Mouse (Mus musculus): Measurements from ENCODE around the gene Smagp. TPM values are rescaled to one million over a fixed set of nuclear protein-coding genes. Genes with fewer than 3 reads are reported as not detected.

Gene Smagp
- total and polyA plus RNA-seq, 3 experiments, result 0.55 to 7.0 (median 3.2) TPM

DNA sequence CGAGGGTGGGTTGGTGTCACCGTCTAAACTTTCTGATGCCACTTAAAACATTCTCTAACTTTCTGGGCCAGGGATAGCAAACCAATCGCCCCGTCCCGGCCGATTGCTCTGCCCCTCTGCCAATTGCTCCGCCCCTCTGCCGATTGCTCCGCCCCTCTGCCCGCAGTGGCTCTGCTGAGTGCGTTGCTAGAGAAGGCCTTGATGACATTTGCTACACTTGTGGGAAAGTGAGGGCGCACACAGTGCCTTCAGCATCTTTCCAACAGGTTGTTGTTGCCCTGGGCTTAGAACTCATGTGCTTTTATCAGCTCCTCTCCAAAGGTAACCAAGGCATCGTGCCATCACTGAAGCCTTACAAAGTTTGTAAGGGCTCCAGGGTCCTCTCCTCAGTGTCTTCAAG lies 48.5 kb upstream of the Smagp start:
- no peak for DNase-seq (ENCODE audit: extremely low read depth)
- H3K36me3 ChIP-seq (replicated peaks in 1 of 2; ENCODE audit: control insufficient read depth in 1 of 2, insufficient read depth in 1 of 2, low read length in 1 of 2), result peaks cover 0 to 2% of the 10 kb centered on the region in 2 experiments
- TF ChIP-seq GABPA (IDR thresholded peaks at IDR 0.05; ENCODE audit: insufficient replicate concordance, low read depth, low read length) (no peak), POLR2AphosphoS2 (IDR thresholded peaks at IDR 0.05; ENCODE audit: low read depth, low read length) (no peak), UBTF (IDR thresholded peaks at IDR 0.05; ENCODE audit: low read depth, low read length) (no peak), RAD21 (IDR thresholded peaks at IDR 0.05; ENCODE audit: low read depth, low read length) (no peak), KAT2A (IDR thresholded peaks at IDR 0.05; ENCODE audit: insufficient replicate concordance, low read length) (no peak), TCF12 (IDR thresholded peaks at IDR 0.05; ENCODE audit: low read depth, low read length) (no peak), MEF2A (IDR thresholded peaks at IDR 0.05; ENCODE audit: borderline replicate concordance, low read depth, low read length) (no peak), NELFE (IDR thresholded peaks at IDR 0.05; ENCODE audit: low read depth, low read length) (no peak), E2F4 (IDR thresholded peaks at IDR 0.05; ENCODE audit: insufficient replicate concordance, low read depth, low read length) (no peak), JUN (IDR thresholded peaks at IDR 0.05; ENCODE audit: insufficient read depth, low read depth, low read length) (no peak)
- H3K4me2 ChIP-seq (ENCODE audit: insufficient read depth, low read depth, poor library complexity, severe bottlenecking), result no peak overlapping the region
- H3K9me3 ChIP-seq (replicated peaks; ENCODE audit: low read length), result peaks cover 12% of the 10 kb centered on the region
- H3K4me1 ChIP-seq (ENCODE audit: control insufficient read depth in 1 of 2, insufficient read depth in 2 of 2), result peaks cover 8 to 20% of the 10 kb centered on the region in 2 experiments
- dilution Hi-C loops (cut with MboI; ENCODE audit: extremely low pct_ligation_motif_present, extremely low pct_unique_long_range_greater_than_20kb, low sequenced_read_pairs) (no loop called here), in situ Hi-C loops (cut with MboI; ENCODE audit: low pct_ligation_motif_present, low pct_unique_long_range_greater_than_20kb, low sequenced_read_pairs) (no loop called here)
- no peak overlapping the region for H3K4me3 ChIP-seq (replicated peaks in 1 of 3; ENCODE audit: low read depth in 2 of 3, low read length in 2 of 3, poor library complexity in 1 of 3)
- no peak overlapping the region for H3K27ac ChIP-seq (ENCODE audit: insufficient read depth, low read depth)
- no peak overlapping the region for H3K9ac ChIP-seq (ENCODE audit: insufficient read depth, low read depth)
- H3K79me2 ChIP-seq (replicated peaks; ENCODE audit: control insufficient read depth, extremely low read depth, insufficient read depth, poor library complexity, severe bottlenecking), result no peaks in the 10 kb centered on the region
- H3K27me3 ChIP-seq (replicated peaks), result no peaks in the 10 kb centered on the region

DNA sequence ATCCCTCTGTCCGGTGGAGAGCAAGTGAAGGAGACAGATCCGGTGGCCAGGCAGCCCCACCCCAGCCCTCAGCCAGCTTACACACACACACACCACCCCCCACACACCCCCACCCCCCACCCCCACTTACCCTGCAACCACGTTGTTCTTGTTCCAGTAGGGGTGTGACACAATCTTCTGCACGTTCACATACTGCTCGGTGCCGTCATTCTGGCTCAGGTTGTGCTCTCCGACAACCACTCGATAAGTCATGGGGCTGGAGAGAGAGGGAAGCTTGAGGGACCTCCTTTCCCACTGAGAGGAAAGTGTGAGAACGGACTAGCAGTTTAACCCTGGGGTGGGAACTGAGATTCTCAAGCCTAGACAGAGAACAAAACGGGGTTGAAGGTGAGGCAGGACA lies 47.7 kb upstream of the Smagp start:
- Histone ChIP-seq H3K36me3 (replicated peaks in 1 of 2; ENCODE audit: control insufficient read depth in 1 of 2, insufficient read depth in 1 of 2, low read length in 1 of 2) (peaks cover 0 to 2% of the 10 kb centered on the region in 2 experiments), H3K9me3 (replicated peaks; ENCODE audit: low read length) (peaks cover 4% of the 10 kb centered on the region), H3K4me3 (replicated peaks in 1 of 3; ENCODE audit: low read depth in 2 of 3, low read length in 2 of 3, poor library complexity in 1 of 3) (no peak overlapping the region), H3K27ac (ENCODE audit: insufficient read depth, low read depth) (no peak overlapping the region), H3K4me1 (ENCODE audit: control insufficient read depth in 1 of 2, insufficient read depth in 2 of 2) (peaks cover 8 to 20% of the 10 kb centered on the region in 2 experiments), H3K9ac (ENCODE audit: insufficient read depth, low read depth) (no peak overlapping the region), H3K27me3 (replicated peaks) (no peaks in the 10 kb centered on the region), H3K79me2 (replicated peaks; ENCODE audit: control insufficient read depth, extremely low read depth, insufficient read depth, poor library complexity, severe bottlenecking) (no peaks in the 10 kb centered on the region), H3K4me2 (ENCODE audit: insufficient read depth, low read depth, poor library complexity, severe bottlenecking) (no peak overlapping the region)
- dilution Hi-C loops (cut with MboI; ENCODE audit: extremely low pct_ligation_motif_present, extremely low pct_unique_long_range_greater_than_20kb, low sequenced_read_pairs), result no loop called here
- no peak for DNase-seq (ENCODE audit: extremely low read depth)
- in situ Hi-C loops (cut with MboI; ENCODE audit: low pct_ligation_motif_present, low pct_unique_long_range_greater_than_20kb, low sequenced_read_pairs), result no loop called here
- TF ChIP-seq TBP (conservative IDR thresholded peaks at IDR 0.05; ENCODE audit: low read depth, low read length) (no peak), POLR2A (IDR thresholded peaks at IDR 0.05; ENCODE audit: low read depth, low read length) (no peak), SIN3A (IDR thresholded peaks at IDR 0.05; ENCODE audit: low read length) (no peak), HCFC1 (IDR thresholded peaks at IDR 0.05; ENCODE audit: low read depth, low read length) (no peak), USF1 (IDR thresholded peaks at IDR 0.05; ENCODE audit: low read depth, low read length) (no peak), BHLHE40 (IDR thresholded peaks at IDR 0.05; ENCODE audit: low read depth, low read length) (no peak), CHD1 (IDR thresholded peaks at IDR 0.05; ENCODE audit: low read depth, low read length) (no peak), CHD2 (IDR thresholded peaks at IDR 0.05; ENCODE audit: low read length) (no peak), NRF1 (IDR thresholded peaks at IDR 0.05; ENCODE audit: low read depth, low read length) (no peak), E2F4 (IDR thresholded peaks at IDR 0.05; ENCODE audit: insufficient replicate concordance, low read depth, low read length) (no peak), JUN (IDR thresholded peaks at IDR 0.05; ENCODE audit: insufficient read depth, low read depth, low read length) (no peak)
